Mouse (Mus musculus) CH12.LX (cell line): ENCODE results near the gene Ceacam10. TPM values are rescaled to one million over a fixed set of nuclear protein-coding genes. Genes with fewer than 3 reads are reported as not detected.

Experiments
- DNase-seq: peaks from one replicate; pipeline ENCODE4 v3.0.0-alpha.2; 2013; ENCODE audit errors: extremely low read depth
- H3K27ac ChIP-seq: 2 replicates; pipeline ENCODE4 v1.5.1; 2012; ENCODE audit warnings: low read depth, mild to moderate bottlenecking, control low read depth, moderate library complexity; ENCODE audit not compliant: insufficient read depth
- H3K27me3 ChIP-seq: replicated peaks from 2 replicates; pipeline ENCODE3; 2012; ENCODE audit warnings: inconsistent platforms
- H3K36me3 ChIP-seq, 2 experiments: replicated peaks in 1 of 2; 2 replicates each; pipeline versions ENCODE3 to v1.6.1; 2012; ENCODE audit warnings: inconsistent platforms in 1 of 2, low read length in 1 of 2, mild to moderate bottlenecking in 1 of 2, mixed read lengths in 1 of 2, moderate library complexity in 1 of 2; ENCODE audit not compliant: control insufficient read depth in 1 of 2, insufficient read depth in 1 of 2
- H3K4me1 ChIP-seq, 2 experiments: 2 replicates each; pipeline ENCODE4 v1.6.1; 2012; ENCODE audit warnings: inconsistent platforms in 1 of 2, moderate library complexity in 1 of 2; ENCODE audit not compliant: insufficient read depth in 2 of 2, control insufficient read depth in 1 of 2
- H3K4me2 ChIP-seq: 2 replicates; pipeline ENCODE4 v1.6.1; 2012; ENCODE audit warnings: low read depth, mild to moderate bottlenecking, control low read depth; ENCODE audit not compliant: poor library complexity, insufficient read depth, severe bottlenecking
- H3K4me3 ChIP-seq, 3 experiments: fragments of 150-350 bp in 1 of 3; sonication (generic) in 1 of 3; replicated peaks in 1 of 3; 2 replicates each; pipeline versions ENCODE3 to v1.5.1; 2011 to 2012; ENCODE audit warnings: low read depth in 2 of 3, low read length in 2 of 3, mild to moderate bottlenecking in 2 of 3, moderate library complexity in 2 of 3, control low read depth in 1 of 3, improper control_type of control experiment in 1 of 3, inconsistent platforms in 1 of 3, mixed read lengths in 1 of 3; ENCODE audit not compliant: poor library complexity in 1 of 3
- H3K79me2 ChIP-seq: replicated peaks from 2 replicates; pipeline ENCODE4 v1.6.1; 2012; ENCODE audit warnings: mild to moderate bottlenecking, moderate library complexity; ENCODE audit not compliant: control insufficient read depth, poor library complexity, insufficient read depth, severe bottlenecking; ENCODE audit errors: extremely low read depth
- H3K9ac ChIP-seq: 2 replicates; pipeline ENCODE4 v1.6.1; 2012; ENCODE audit warnings: low read depth, mild to moderate bottlenecking, control low read depth, moderate library complexity; ENCODE audit not compliant: insufficient read depth
- H3K9me3 ChIP-seq: replicated peaks from 2 replicates; pipeline ENCODE3; 2012; ENCODE audit warnings: low read length, inconsistent platforms, mixed read lengths
- CTCF ChIP-seq, 2 experiments: IDR thresholded peaks in 1 of 2; conservative IDR thresholded peaks in 1 of 2; 2 replicates each; pipeline ENCODE4 v1.5.1; 2011 to 2012; ENCODE audit warnings: low read depth in 2 of 2, low read length in 2 of 2, improper control_type of control experiment in 1 of 2, inconsistent platforms in 1 of 2, mild to moderate bottlenecking in 1 of 2, moderate library complexity in 1 of 2
- GABPA ChIP-seq: IDR thresholded peaks from 2 replicates; pipeline ENCODE4 v1.6.1; 2012; ENCODE audit warnings: low read depth, low read length, improper control_type of control experiment, inconsistent platforms; ENCODE audit not compliant: insufficient replicate concordance
- HCFC1 ChIP-seq: IDR thresholded peaks from 2 replicates; pipeline ENCODE4 v1.6.1; 2012; ENCODE audit warnings: low read depth, mild to moderate bottlenecking, inconsistent platforms, low read length, improper control_type of control experiment
- IRF4 ChIP-seq: IDR thresholded peaks from 2 replicates; pipeline ENCODE4 v1.6.1; 2014; ENCODE audit warnings: low read depth, mild to moderate bottlenecking, inconsistent platforms, low read length, improper control_type of control experiment
- JUN ChIP-seq: IDR thresholded peaks from 2 replicates; pipeline ENCODE4 v1.6.1; 2011; ENCODE audit warnings: low read depth, mild to moderate bottlenecking, low read length, improper control_type of control experiment, moderate library complexity; ENCODE audit not compliant: insufficient read depth
- JUND ChIP-seq: conservative IDR thresholded peaks from 2 replicates; pipeline ENCODE4 v1.6.1; 2011; ENCODE audit warnings: low read depth, low read length, improper control_type of control experiment
- MEF2A ChIP-seq: IDR thresholded peaks from 2 replicates; pipeline ENCODE4 v1.6.1; 2014; ENCODE audit warnings: low read depth, mild to moderate bottlenecking, inconsistent platforms, low read length, improper control_type of control experiment, borderline replicate concordance
- MXI1 ChIP-seq: IDR thresholded peaks from 2 replicates; pipeline ENCODE4 v1.6.1; 2011; ENCODE audit warnings: mild to moderate bottlenecking, low read depth, low read length, improper control_type of control experiment
- MYC ChIP-seq: IDR thresholded peaks from 2 replicates; pipeline ENCODE4 v1.6.1; 2011; ENCODE audit warnings: low read depth, mild to moderate bottlenecking, improper control_type of control experiment, low read length
- NRF1 ChIP-seq: IDR thresholded peaks from 2 replicates; pipeline ENCODE4 v1.6.1; 2014; ENCODE audit warnings: low read depth, mild to moderate bottlenecking, inconsistent platforms, low read length, improper control_type of control experiment, moderate library complexity
- SIN3A ChIP-seq: IDR thresholded peaks from 2 replicates; pipeline ENCODE4 v1.6.1; 2012; ENCODE audit warnings: low read length, improper control_type of control experiment, inconsistent platforms
- SMC3 ChIP-seq: IDR thresholded peaks from 2 replicates; pipeline ENCODE4 v1.6.1; 2011; ENCODE audit warnings: low read depth, low read length, improper control_type of control experiment
- USF1 ChIP-seq: IDR thresholded peaks from 2 replicates; pipeline ENCODE4 v1.6.1; 2014; ENCODE audit warnings: low read depth, mild to moderate bottlenecking, inconsistent platforms, low read length, improper control_type of control experiment
- ZC3H11A ChIP-seq: IDR thresholded peaks from 2 replicates; pipeline ENCODE4 v1.6.1; 2012; ENCODE audit warnings: low read depth, mild to moderate bottlenecking, inconsistent platforms, low read length, improper control_type of control experiment
- ZNF384 ChIP-seq: IDR thresholded peaks from 2 replicates; pipeline ENCODE4 v1.6.1; 2012; ENCODE audit warnings: low read depth, low read length, improper control_type of control experiment, inconsistent platforms
- dilution Hi-C: fragments of 300-500 bp; cut with MboI; formaldehyde crosslinking; loops from 2 replicates; pipeline ENCODE4 v1.14.3; 2020; ENCODE audit warnings: low sequenced_read_pairs; ENCODE audit not compliant: extremely low pct_unique_long_range_greater_than_20kb, extremely low pct_ligation_motif_present
- in situ Hi-C: fragments of 300-500 bp; cut with MboI; formaldehyde crosslinking; loops from 3 replicates; pipeline ENCODE4 v1.14.3; 2019; ENCODE audit warnings: low sequenced_read_pairs, low pct_ligation_motif_present, low pct_unique_long_range_greater_than_20kb, mixed read lengths
- polyA plus RNA-seq: library from polyadenylated mRNA; unstranded; fragments of >175 nt; gene quantifications from 2 replicates; pipeline ENCODE4 v1.2.1, GENCODE M21; 2012; ENCODE audit warnings: low read depth; ENCODE audit not compliant: insufficient read length
- total RNA-seq, 2 experiments: library from RNA; depleted of rRNA; stranded (reverse); fragments of 300-350 nt in 1 of 2; fragments of >200 nt in 1 of 2; gene quantifications; 2 replicates each; pipeline ENCODE4 v1.2.3; 2012 to 2014

The Ceacam10 gene
- total and polyA plus RNA-seq, 3 experiments: 0.17 TPM; not detected in 2

- dilution Hi-C loops: no loop called here
Measured at GRCm38 (mm10) chr7:24761161-24761560, 15.8 kb upstream of the Ceacam10 start.

GRCm38 (mm10) chr7:24762574-24762973 is 14.4 kb upstream of the Ceacam10 start:
- Histone ChIP-seq H3K9me3 (no peaks in the 10 kb centered on the region), H3K79me2 (no peaks in the 10 kb centered on the region), H3K9ac (no peak overlapping the region), H3K27me3 (peaks cover 85% of the 10 kb centered on the region), H3K4me3 (no peak overlapping the region), H3K4me1 (no peaks in the 10 kb centered on the region), H3K36me3 (no peaks in the 10 kb centered on the region), H3K27ac (no peak overlapping the region), H3K4me2 (no peak overlapping the region)
- TF ChIP-seq MYC: no peak
- in situ Hi-C loops: no loop called here
- no peak for DNase-seq
- dilution Hi-C loops: no loop called here

More at GRCm38 (mm10) chr7:24761161-24761560, 15.8 kb upstream of the Ceacam10 start:
- no peaks in the 10 kb centered on the region for H3K9me3 ChIP-seq
- peaks cover 82% of the 10 kb centered on the region for H3K27me3 ChIP-seq
- no peak overlapping the region for H3K4me3 ChIP-seq
- no peak overlapping the region for H3K27ac ChIP-seq
- no peaks in the 10 kb centered on the region for H3K79me2 ChIP-seq
- no peak overlapping the region for H3K4me2 ChIP-seq
- H3K4me1 ChIP-seq: no peaks in the 10 kb centered on the region
- no peak overlapping the region for H3K9ac ChIP-seq
- in situ Hi-C loops: no loop called here
- H3K36me3 ChIP-seq: no peaks in the 10 kb centered on the region
- TF ChIP-seq HCFC1 (no peak), JUN (no peak), GABPA (no peak)
- TF ChIP-seq, all 38 proteins: peak for 0
- no peak for DNase-seq

GRCm38 (mm10) chr7:24771361-24771760 is 5.6 kb upstream of the Ceacam10 start:
- in situ Hi-C loops: no loop called here
- no peak overlapping the region for H3K27ac ChIP-seq
- H3K9ac ChIP-seq: no peak overlapping the region
- no peak overlapping the region for H3K4me2 ChIP-seq
- H3K4me3 ChIP-seq: no peak overlapping the region
- no peak for DNase-seq
- dilution Hi-C loops: no loop called here
- no peaks in the 10 kb centered on the region for H3K79me2 ChIP-seq
- TF ChIP-seq SMC3 (no peak), SIN3A (no peak), IRF4 (no peak), ZC3H11A (no peak), MEF2A (no peak), USF1 (no peak), CTCF (conservative IDR thresholded peaks at IDR 0.05 in 1 of 2, IDR thresholded peaks at IDR 0.05 in 1 of 2; ENCODE audit: low read depth in 2 of 2, low read length in 2 of 2) (no peak), NRF1 (no peak), ZNF384 (no peak), MXI1 (no peak), JUND (no peak)
- H3K36me3 ChIP-seq: no peaks in the 10 kb centered on the region
- no peaks in the 10 kb centered on the region for H3K4me1 ChIP-seq
- peaks cover 15% of the 10 kb centered on the region for H3K9me3 ChIP-seq
- H3K27me3 ChIP-seq: peaks cover 49% of the 10 kb centered on the region
